Mouse (Mus musculus) neural tube, embryonic 15.5 days (tissue): ENCODE measurements at regions not wholly inside any gene's neighbourhood (a gene's known extent, or its start where the extent isn't known, plus 50 kb on each side); places are given as distances from the start of the nearest gene placed in this dataset.
"Not testable (repeated sequence)": the region's sequence is repeated elsewhere in the genome, so short reads cannot be mapped to it uniquely, and the experiment has no call there.

Experiments
- ATAC-seq: fragments of 200-750 bp; cut with Nextera tagmentation; 2 replicates; pipeline ENCODE4 v1.8.0; 2017; ENCODE audit warnings: mild to moderate bottlenecking, moderate TSS enrichment, moderate library complexity; ENCODE audit not compliant: low FRiP score
- H3K27ac ChIP-seq: fragments of 300-500 bp; sonication (generic); replicated peaks from 2 replicates; pipeline ENCODE4 v1.5.1; 2015; ENCODE audit warnings: mild to moderate bottlenecking, inconsistent platforms
- H3K27me3 ChIP-seq: fragments of 300-500 bp; sonication (generic); replicated peaks from 2 replicates; pipeline ENCODE4 v1.6.1; 2015; ENCODE audit warnings: inconsistent platforms
- H3K36me3 ChIP-seq: fragments of 300-500 bp; sonication (generic); 2 replicates; pipeline ENCODE4 v1.6.1; 2015; ENCODE audit warnings: inconsistent platforms
- H3K4me1 ChIP-seq: fragments of 300-500 bp; sonication (generic); 2 replicates; pipeline ENCODE4 v1.6.1; 2015; ENCODE audit warnings: inconsistent platforms
- H3K4me2 ChIP-seq: fragments of 300-500 bp; sonication (generic); 2 replicates; pipeline ENCODE4 v1.6.1; 2015; ENCODE audit warnings: inconsistent platforms, mild to moderate bottlenecking, moderate library complexity
- H3K4me3 ChIP-seq: fragments of 300-500 bp; sonication (generic); replicated peaks from 2 replicates; pipeline ENCODE4 v1.5.1; 2015; ENCODE audit warnings: mild to moderate bottlenecking, inconsistent platforms
- H3K9ac ChIP-seq: fragments of 300-500 bp; sonication (generic); replicated peaks from 2 replicates; pipeline ENCODE4 v1.6.1; 2015; ENCODE audit warnings: mild to moderate bottlenecking, inconsistent platforms
- H3K9me3 ChIP-seq: fragments of 300-500 bp; sonication (generic); replicated peaks from 2 replicates; pipeline ENCODE4 v1.6.1; 2016; ENCODE audit warnings: inconsistent platforms
- WGBS: fragments of 180-500 bp; shearing (Covaris S2); methylation state at CpG from one replicate; pipeline ENCODE4 v1.1.7; 2015; ENCODE audit warnings: mixed read lengths; 5-methylcytosine and 5-hydroxymethylcytosine counted together

GRCm38 (mm10) chr8:86271477-86271876 lies 309.0 kb downstream of the Abcc12 start:
- H3K4me1 ChIP-seq: peaks cover 11% of the 10 kb centered on the region
- H3K27ac ChIP-seq: no peak overlapping the region
- H3K36me3 ChIP-seq: no peaks in the 10 kb centered on the region
- H3K27me3 ChIP-seq: no peaks in the 10 kb centered on the region
- no peaks in the 10 kb centered on the region; the same call in 1 of the 2 replicates for H3K9me3 ChIP-seq
- ATAC-seq: no peak
- H3K4me3 ChIP-seq: no peak overlapping the region
- no peak overlapping the region for H3K4me2 ChIP-seq
- H3K9ac ChIP-seq: no peak overlapping the region
- 81% methylated on average over 6 of the region's 6 CpGs for WGBS

- WGBS: 93% methylated on average over 5 of the region's 5 CpGs
- ATAC-seq: no peak
- Histone ChIP-seq H3K36me3 (no peaks in the 10 kb centered on the region), H3K4me1 (peaks cover 5% of the 10 kb centered on the region; the same call in 1 of the 2 replicates), H3K9me3 (no peaks in the 10 kb centered on the region), H3K9ac (no peak overlapping the region), H3K4me2 (no peak overlapping the region), H3K4me3 (no peak overlapping the region), H3K27ac (no peak overlapping the region), H3K27me3 (no peaks in the 10 kb centered on the region)
These were observed 322.5 kb downstream of the Abcc12 start for GRCm38 (mm10) chr8:86258011-86258410.

- no peaks in the 10 kb centered on the region for H3K27me3 ChIP-seq
- H3K4me2 ChIP-seq: no peak overlapping the region
- H3K27ac ChIP-seq: no peak overlapping the region
- no peaks in the 10 kb centered on the region for H3K36me3 ChIP-seq
- no peak for ATAC-seq
- H3K9ac ChIP-seq: no peak overlapping the region
- peaks cover 5% of the 10 kb centered on the region; the same call in 1 of the 2 replicates for H3K4me1 ChIP-seq
- no peak overlapping the region for H3K4me3 ChIP-seq
- no peaks in the 10 kb centered on the region for H3K9me3 ChIP-seq
These were observed 325.1 kb downstream of the Abcc12 start for GRCm38 (mm10) chr8:86255431-86255830.

GRCm38 (mm10) chr8:86254680-86255079 lies 325.8 kb downstream of the Abcc12 start:
- no peak for ATAC-seq
- Histone ChIP-seq H3K36me3 (no peaks in the 10 kb centered on the region), H3K9me3 (no peaks in the 10 kb centered on the region), H3K4me1 (peaks cover 5% of the 10 kb centered on the region; the same call in 1 of the 2 replicates), H3K4me3 (no peak overlapping the region), H3K27me3 (no peaks in the 10 kb centered on the region), H3K27ac (no peak overlapping the region), H3K9ac (no peak overlapping the region), H3K4me2 (no peak overlapping the region)
- WGBS: 29% methylated on average over 1 of the region's 1 CpGs

- no peaks in the 10 kb centered on the region for H3K36me3 ChIP-seq
- no peak for ATAC-seq
- WGBS: 67% methylated on average over 4 of the region's 4 CpGs
- H3K27ac ChIP-seq: no peak overlapping the region
- H3K9me3 ChIP-seq: no peaks in the 10 kb centered on the region
- peaks cover 5% of the 10 kb centered on the region; the same call in 1 of the 2 replicates for H3K4me1 ChIP-seq
- H3K27me3 ChIP-seq: no peaks in the 10 kb centered on the region
- H3K4me3 ChIP-seq: no peak overlapping the region
- no peak overlapping the region for H3K9ac ChIP-seq
- no peak overlapping the region for H3K4me2 ChIP-seq
These were observed 327.7 kb downstream of the Abcc12 start for GRCm38 (mm10) chr8:86252696-86253355.

GRCm38 (mm10) chr8:86234696-86235095 lies 345.8 kb downstream of the Abcc12 start:
- H3K27ac ChIP-seq: no peak overlapping the region
- H3K36me3 ChIP-seq: no peaks in the 10 kb centered on the region
- no peak overlapping the region for H3K9ac ChIP-seq
- no peaks in the 10 kb centered on the region for H3K4me1 ChIP-seq
- ATAC-seq: no peak
- no peak overlapping the region for H3K4me3 ChIP-seq
- H3K9me3 ChIP-seq: no peaks in the 10 kb centered on the region; the same call in 1 of the 2 replicates
- no peaks in the 10 kb centered on the region for H3K27me3 ChIP-seq
- H3K4me2 ChIP-seq: no peak overlapping the region
- WGBS: 94% methylated on average over 4 of the region's 4 CpGs

GRCm38 (mm10) chr8:86231994-86232393 lies 348.5 kb downstream of the Abcc12 start:
- not testable (repeated sequence) for H3K4me2 ChIP-seq, H3K9me3 ChIP-seq, H3K9ac ChIP-seq, H3K4me1 ChIP-seq, H3K27me3 ChIP-seq, H3K4me3 ChIP-seq, H3K36me3 ChIP-seq, ATAC-seq, H3K27ac ChIP-seq
- WGBS: 81% methylated on average over 6 of the region's 6 CpGs

- ATAC-seq: no peak
These were observed 355.6 kb downstream of the Abcc12 start for GRCm38 (mm10) chr8:86224851-86225250.

GRCm38 (mm10) chr8:86222715-86223114 lies 357.8 kb downstream of the Abcc12 start:
- Histone ChIP-seq H3K9ac (no peak overlapping the region), H3K4me2 (no peak overlapping the region), H3K4me1 (no peaks in the 10 kb centered on the region), H3K27me3 (no peaks in the 10 kb centered on the region), H3K36me3 (no peaks in the 10 kb centered on the region), H3K9me3 (no peaks in the 10 kb centered on the region), H3K27ac (no peak overlapping the region), H3K4me3 (no peak overlapping the region)
- ATAC-seq: no peak
- 92% methylated on average over 7 of the region's 7 CpGs for WGBS

More at GRCm38 (mm10) chr8:86224851-86225250, 355.6 kb downstream of the Abcc12 start:
- no peak overlapping the region for H3K9ac ChIP-seq
- no peak overlapping the region for H3K4me2 ChIP-seq
- 50% methylated on average over 4 of the region's 4 CpGs for WGBS
- H3K4me1 ChIP-seq: no peaks in the 10 kb centered on the region
- no peaks in the 10 kb centered on the region for H3K9me3 ChIP-seq
- no peak overlapping the region for H3K27ac ChIP-seq
- no peak overlapping the region for H3K4me3 ChIP-seq
- no peaks in the 10 kb centered on the region for H3K27me3 ChIP-seq
- no peaks in the 10 kb centered on the region for H3K36me3 ChIP-seq

GRCm38 (mm10) chr8:86222228-86222627 lies 358.3 kb downstream of the Abcc12 start:
- no peaks in the 10 kb centered on the region for H3K9me3 ChIP-seq
- WGBS: 96% methylated on average over 4 of the region's 4 CpGs
- H3K4me1 ChIP-seq: no peaks in the 10 kb centered on the region
- H3K4me2 ChIP-seq: no peak overlapping the region
- no peaks in the 10 kb centered on the region for H3K27me3 ChIP-seq
- H3K27ac ChIP-seq: no peak overlapping the region
- no peak overlapping the region for H3K4me3 ChIP-seq
- no peaks in the 10 kb centered on the region for H3K36me3 ChIP-seq
- H3K9ac ChIP-seq: no peak overlapping the region
- ATAC-seq: no peak

GRCm38 (mm10) chr8:86214399-86214798 lies 366.1 kb downstream of the Abcc12 start:
- ATAC-seq: no peak
- no peak overlapping the region for H3K27ac ChIP-seq
- H3K9me3 ChIP-seq: no peaks in the 10 kb centered on the region
- no peak overlapping the region for H3K9ac ChIP-seq
- H3K4me1 ChIP-seq: no peaks in the 10 kb centered on the region
- no peak overlapping the region for H3K4me3 ChIP-seq
- H3K36me3 ChIP-seq: no peaks in the 10 kb centered on the region
- WGBS: 97% methylated on average over 8 of the region's 8 CpGs
- H3K27me3 ChIP-seq: no peaks in the 10 kb centered on the region
- H3K4me2 ChIP-seq: no peak overlapping the region

- Histone ChIP-seq H3K36me3 (no peaks in the 10 kb centered on the region), H3K4me1 (no peaks in the 10 kb centered on the region), H3K9ac (no peak overlapping the region), H3K4me2 (no peak overlapping the region), H3K27me3 (no peaks in the 10 kb centered on the region), H3K4me3 (no peak overlapping the region), H3K9me3 (no peaks in the 10 kb centered on the region), H3K27ac (no peak overlapping the region)
- WGBS: 97% methylated on average over 2 of the region's 2 CpGs
- no peak for ATAC-seq
These were observed 368.0 kb downstream of the Abcc12 start for GRCm38 (mm10) chr8:86212461-86212860.
